Mouse (Mus musculus): Measurements from ENCODE around the gene Tmem176b. TPM values are rescaled to one million over a fixed set of nuclear protein-coding genes. Genes with fewer than 3 reads are reported as not detected.
A peak's percentile ranks its signal among the peaks of the same experiment; 100 is the strongest.
"Not testable (repeated sequence)": the region's sequence is repeated elsewhere in the genome, so short reads cannot be mapped to it uniquely, and the experiment has no call there.

Tmem176b gene
- total RNA-seq (2022), result 100 to 1,000 TPM; 722 to 872 (median 775) TPM

- DNase-seq, result peak; percentile 95
Observed at GRCm38 (mm10) chr6:48840973-48841625, at the start of gene Tmem176b. Tmem176b (minus strand) TSS chr6:48841496.

- DNase-seq, result no peak
Observed at GRCm38 (mm10) chr6:48876510-48877135, 35.3 kb upstream of the Tmem176b start.

GRCm38 (mm10) chr6:48875515-48875914, 34.2 kb upstream of the Tmem176b start:
- DNase-seq, result no peak

- DNase-seq, result no peak
Observed at GRCm38 (mm10) chr6:48874576-48874975, 33.3 kb upstream of the Tmem176b start.

DNA sequence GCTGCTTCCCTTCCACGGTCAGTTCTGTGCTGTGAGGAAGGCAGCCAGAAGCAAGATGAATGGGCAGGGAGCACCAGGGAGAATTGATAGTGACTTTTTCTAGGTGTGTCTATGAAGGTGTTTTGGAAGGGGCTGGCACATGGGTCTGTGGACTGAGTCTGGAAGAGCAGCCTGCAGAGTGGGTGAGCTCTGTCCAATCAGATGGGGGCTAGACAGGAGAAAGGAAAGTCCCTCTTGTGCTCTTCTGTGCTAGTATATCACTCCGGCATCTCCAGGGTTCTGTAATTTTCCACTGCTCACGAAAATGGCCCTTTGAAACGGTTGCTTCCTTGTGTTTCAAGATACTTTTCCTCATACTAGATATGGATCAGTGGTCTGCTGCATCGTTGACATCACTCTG, 31.3 kb upstream of the Tmem176b start, which contains the start of gene Aoc1:
Aoc1 (plus strand) TSS at position 301 of the 400 bp plus-strand sequence.
- DNase-seq, result no peak

DNA sequence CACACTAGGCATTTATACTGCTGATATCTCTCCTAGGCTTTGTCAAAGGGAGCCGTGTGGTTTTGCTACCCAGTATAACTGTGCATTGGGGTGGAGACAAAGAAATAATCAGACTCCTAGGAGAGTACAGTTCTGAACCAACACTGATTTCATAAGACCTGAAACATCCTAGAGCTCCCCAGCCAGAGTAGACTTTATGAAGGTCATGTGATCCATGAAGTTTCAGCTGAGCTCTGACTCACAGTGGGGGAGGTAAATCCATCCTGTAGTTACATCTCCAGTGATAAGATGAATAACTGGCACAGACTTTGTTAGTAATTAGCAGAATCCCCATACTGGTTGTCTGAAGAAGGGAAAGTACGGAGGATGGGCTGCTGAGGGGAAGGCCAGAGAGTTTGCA, 28.5 kb upstream of the Tmem176b start:
- DNase-seq, result peak; percentile 23

- no peak for DNase-seq
Observed at GRCm38 (mm10) chr6:48867158-48867557, 25.9 kb upstream of the Tmem176b start.

GRCm38 (mm10) chr6:48866355-48866950, 25.2 kb upstream of the Tmem176b start:
- DNase-seq, result not testable (repeated sequence)

- no peak for DNase-seq
Observed at GRCm38 (mm10) chr6:48865152-48865745, 24.0 kb upstream of the Tmem176b start.

DNA sequence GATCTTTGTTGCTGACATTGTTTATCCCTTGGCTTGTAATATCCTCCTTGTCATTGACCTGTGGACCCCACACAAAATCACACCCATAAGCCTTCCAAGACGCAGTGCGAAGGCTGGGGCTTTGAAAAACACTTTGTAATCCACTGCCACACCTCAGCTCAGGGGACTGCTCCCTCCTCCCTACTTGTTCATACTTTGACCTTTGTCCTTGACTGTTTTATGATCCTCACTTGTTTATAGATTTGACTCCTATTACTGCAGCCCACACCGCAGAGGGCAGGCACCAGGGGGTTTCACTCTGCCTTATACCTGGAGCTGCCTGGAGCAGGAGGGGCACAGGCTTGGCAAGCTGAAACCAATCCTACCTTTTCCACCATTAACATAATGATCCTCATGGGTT, 23.4 kb upstream of the Tmem176b start:
- no peak for DNase-seq

DNA sequence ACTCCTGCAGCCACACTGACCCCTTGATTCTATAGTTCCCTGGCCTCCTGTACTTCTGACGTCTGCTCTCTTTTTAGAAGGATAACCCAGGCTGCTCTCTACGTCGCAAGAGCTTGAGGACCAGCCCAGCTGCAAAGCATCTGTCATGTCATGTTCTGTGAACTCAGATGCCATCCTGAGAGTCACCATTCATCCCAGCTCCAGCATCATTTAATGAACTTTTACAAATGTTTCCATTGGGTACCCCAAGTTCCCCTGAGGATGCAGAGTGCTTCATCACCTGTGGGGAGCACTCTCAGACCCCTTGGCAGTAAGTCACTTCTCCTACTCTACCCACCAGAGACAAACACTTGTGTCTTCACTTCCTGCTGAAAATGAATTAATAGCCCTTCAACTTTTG, 22.9 kb upstream of the Tmem176b start:
- no peak for DNase-seq

- no peak for DNase-seq
Observed at GRCm38 (mm10) chr6:48863488-48863887, 22.2 kb upstream of the Tmem176b start.

- no peak for DNase-seq
Observed at GRCm38 (mm10) chr6:48862816-48863215, 21.5 kb upstream of the Tmem176b start.

GRCm38 (mm10) chr6:48861616-48862280, 20.5 kb upstream of the Tmem176b start:
- no peak for DNase-seq

- no peak for DNase-seq
Observed at GRCm38 (mm10) chr6:48860851-48861250, 19.6 kb upstream of the Tmem176b start.

GRCm38 (mm10) chr6:48860130-48860815, 19.0 kb upstream of the Tmem176b start:
- DNase-seq, result peak; percentile 69

DNA sequence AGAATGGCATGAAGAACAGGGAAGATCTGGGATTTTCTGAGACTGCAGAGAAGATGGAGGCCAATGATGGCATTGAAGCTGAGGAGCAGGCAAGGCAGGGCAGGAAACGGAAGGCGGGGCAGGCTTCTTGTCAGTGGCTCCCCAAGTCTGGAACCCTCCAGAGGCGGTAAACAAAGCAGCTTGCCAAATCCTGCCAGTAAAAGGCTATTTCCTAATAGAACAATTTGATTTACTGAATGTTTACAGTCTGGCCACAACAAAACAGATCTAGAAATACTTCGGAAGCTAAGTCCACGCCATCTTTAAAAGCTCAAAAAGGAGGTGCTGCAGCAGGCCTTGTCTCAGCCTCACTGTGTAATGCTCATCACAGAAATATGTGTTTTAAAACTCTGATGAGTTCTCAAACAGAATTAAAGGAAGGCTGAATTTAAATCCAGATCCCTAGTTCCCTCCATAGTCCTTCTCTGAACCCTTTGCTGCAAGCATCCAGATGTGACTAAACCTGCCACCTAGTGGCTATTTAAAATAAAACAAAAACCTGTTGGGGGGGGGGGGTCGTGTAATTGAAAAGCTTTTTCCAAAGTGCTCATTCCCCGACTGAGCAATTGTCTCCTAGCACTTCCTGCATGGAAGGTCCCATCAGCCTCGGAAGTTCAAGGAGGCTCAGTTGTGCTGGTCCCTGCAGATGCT, 16.5 kb upstream of the Tmem176b start:
- DNase-seq, result no peak

DNA sequence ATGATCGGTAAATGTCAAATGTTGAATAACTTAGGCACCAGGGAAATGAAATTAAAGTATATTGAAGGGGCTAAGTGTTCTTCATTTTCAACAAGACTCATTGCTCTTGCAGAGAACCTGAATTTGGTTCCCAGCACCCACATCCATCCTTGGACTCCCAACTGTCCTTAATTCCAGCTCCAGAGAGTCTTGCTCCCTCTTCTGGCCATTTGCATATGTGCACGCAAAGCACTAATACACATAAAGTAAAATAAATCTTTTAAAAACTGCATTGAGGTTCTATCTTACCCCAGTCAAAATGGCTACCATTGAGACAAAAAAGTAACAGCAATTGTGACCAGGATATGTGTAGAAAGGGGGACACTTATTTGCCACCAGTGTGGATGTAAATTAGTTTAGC, 12.9 kb upstream of the Tmem176b start:
- no peak for DNase-seq

GRCm38 (mm10) chr6:48851820-48852491, 10.7 kb upstream of the Tmem176b start:
- DNase-seq, result no peak

GRCm38 (mm10) chr6:48845086-48845485, 3.8 kb upstream of the Tmem176b start:
- no peak for DNase-seq

All from adrenal gland, adult 8-10 months (tissue).